Mouse (Mus musculus): ENCODE measurements at regions not wholly inside any gene's neighbourhood (a gene's known extent, or its start where the extent isn't known, plus 50 kb on each side); places are given as distances from the start of the nearest gene placed in this dataset.

DNA sequence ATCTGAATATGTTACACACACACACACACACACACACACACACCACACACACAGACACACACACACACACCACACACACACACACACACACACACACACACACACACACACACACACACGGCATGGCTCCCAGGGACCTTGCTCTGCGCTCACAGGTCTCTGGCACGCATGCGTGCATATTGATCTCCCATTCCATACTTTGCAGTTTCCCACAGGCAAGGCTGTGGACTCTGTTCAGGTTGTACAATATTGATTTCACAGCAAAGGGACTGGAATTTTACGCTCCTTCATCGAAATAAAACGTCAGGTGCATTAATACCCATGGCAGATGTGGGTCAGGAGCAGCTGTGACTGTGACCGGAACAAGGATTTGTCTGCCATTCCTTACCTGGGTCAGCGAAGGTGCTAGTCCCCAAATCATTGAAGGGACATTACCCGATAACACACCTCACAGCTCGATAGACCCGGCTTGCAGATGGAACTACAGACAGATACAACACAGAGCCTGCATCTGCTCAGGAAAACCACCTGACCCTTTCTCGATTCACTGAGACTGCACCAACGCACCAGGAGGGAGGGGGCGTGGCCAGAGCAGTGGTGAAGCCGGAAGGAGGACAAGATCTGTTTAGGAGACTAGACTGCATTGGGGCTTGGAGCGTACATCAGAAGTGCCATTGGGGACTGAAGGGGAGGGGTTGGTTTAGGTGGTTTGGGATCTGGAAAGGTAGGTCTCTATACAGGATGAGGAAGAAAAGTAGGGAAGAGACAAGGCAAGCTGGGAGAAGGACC lies 91.1 kb upstream of the Sulf2 start:
- H3K36me3 ChIP-seq (ENCODE audit: control insufficient read depth, insufficient read depth, low read length) = no peaks in the 10 kb centered on the region
- TF ChIP-seq CTCF (IDR thresholded peaks at IDR 0.05) (no peak), EP300 (IDR thresholded peaks at IDR 0.05; ENCODE audit: insufficient read depth, low read depth, low read length) (no peak), POLR2A (IDR thresholded peaks at IDR 0.05; ENCODE audit: insufficient read depth, low read depth, low read length) (no peak)
- H3K9ac ChIP-seq (ENCODE audit: low read depth, low read length) = no peak overlapping the region
- intact Hi-C loops (cut with DNase I) = no loop called here
- H3K27ac ChIP-seq = no peak overlapping the region
- H3K27me3 ChIP-seq (ENCODE audit: control insufficient read depth, insufficient read depth, low read length) = no peaks in the 10 kb centered on the region
- 84% methylated on average over 17 of the region's 17 CpGs for WGBS
- no peaks in the 10 kb centered on the region for H3K79me2 ChIP-seq (replicated peaks; ENCODE audit: control insufficient read depth, insufficient read depth, low read length)
- DNase-seq = no peak
- H3K4me1 ChIP-seq (ENCODE audit: control insufficient read depth, insufficient read depth, low read length) = peaks cover 6% of the 10 kb centered on the region
- H3K4me3 ChIP-seq = no peak overlapping the region

- H3K27me3 ChIP-seq (ENCODE audit: control insufficient read depth, insufficient read depth, low read length) = no peaks in the 10 kb centered on the region
- H3K4me3 ChIP-seq = no peak overlapping the region
- no peak overlapping the region for H3K9ac ChIP-seq (ENCODE audit: low read depth, low read length)
- intact Hi-C loops (cut with DNase I) = no loop called here
- 57% methylated on average over 8 of the region's 8 CpGs for WGBS
- TF ChIP-seq EP300 (IDR thresholded peaks at IDR 0.05; ENCODE audit: insufficient read depth, low read depth, low read length) = no peak
- TF ChIP-seq POLR2A (IDR thresholded peaks at IDR 0.05; ENCODE audit: insufficient read depth, low read depth, low read length) = no peak
- no peak for TF ChIP-seq CTCF (IDR thresholded peaks at IDR 0.05)
- H3K4me1 ChIP-seq (ENCODE audit: control insufficient read depth, insufficient read depth, low read length) = no peaks in the 10 kb centered on the region
- no peak overlapping the region for H3K27ac ChIP-seq
- no peak for DNase-seq
- H3K36me3 ChIP-seq (ENCODE audit: control insufficient read depth, insufficient read depth, low read length) = no peaks in the 10 kb centered on the region
- H3K79me2 ChIP-seq (replicated peaks; ENCODE audit: control insufficient read depth, insufficient read depth, low read length) = no peaks in the 10 kb centered on the region
Observed at GRCm38 (mm10) chr2:166245219-166245618, 89.8 kb upstream of the Sulf2 start.

- intact Hi-C loops (cut with DNase I) = no loop called here
- Histone ChIP-seq H3K27me3 (ENCODE audit: control insufficient read depth, insufficient read depth, low read length) (no peaks in the 10 kb centered on the region), H3K4me1 (ENCODE audit: control insufficient read depth, insufficient read depth, low read length) (no peaks in the 10 kb centered on the region), H3K27ac (no peak overlapping the region), H3K79me2 (replicated peaks; ENCODE audit: control insufficient read depth, insufficient read depth, low read length) (no peaks in the 10 kb centered on the region), H3K9ac (ENCODE audit: low read depth, low read length) (no peak overlapping the region), H3K36me3 (ENCODE audit: control insufficient read depth, insufficient read depth, low read length) (no peaks in the 10 kb centered on the region), H3K4me3 (no peak overlapping the region)
- WGBS = 72% methylated on average over 14 of the region's 14 CpGs
- no peak for TF ChIP-seq EP300 (IDR thresholded peaks at IDR 0.05; ENCODE audit: insufficient read depth, low read depth, low read length)
- TF ChIP-seq POLR2A (IDR thresholded peaks at IDR 0.05; ENCODE audit: insufficient read depth, low read depth, low read length) = no peak
- no peak for TF ChIP-seq CTCF (IDR thresholded peaks at IDR 0.05)
- DNase-seq = no peak
Observed at GRCm38 (mm10) chr2:166242786-166243521, 87.5 kb upstream of the Sulf2 start.

DNA sequence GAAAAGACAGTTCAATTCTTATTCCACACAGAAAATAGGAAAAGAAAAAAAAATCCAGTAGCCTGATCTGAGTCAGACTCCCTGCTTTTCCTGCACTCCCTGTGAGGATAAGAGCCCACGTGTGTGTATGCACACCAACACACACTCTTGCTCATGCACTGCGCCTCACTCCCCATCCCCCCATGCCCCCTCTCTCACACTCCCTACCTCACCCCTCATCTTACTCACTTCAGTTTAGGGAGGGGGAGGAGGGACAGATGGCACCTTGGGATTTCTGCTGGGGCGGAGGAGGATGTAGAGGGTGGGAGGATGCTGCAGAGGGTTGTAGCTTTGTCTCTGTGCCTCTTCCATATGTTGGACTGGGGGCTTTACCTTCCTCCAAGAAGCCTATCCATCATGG lies 85.8 kb upstream of the Sulf2 start:
- Histone ChIP-seq H3K9ac (ENCODE audit: low read depth, low read length) (no peak overlapping the region), H3K79me2 (replicated peaks; ENCODE audit: control insufficient read depth, insufficient read depth, low read length) (no peaks in the 10 kb centered on the region), H3K27me3 (ENCODE audit: control insufficient read depth, insufficient read depth, low read length) (no peaks in the 10 kb centered on the region), H3K4me3 (no peak overlapping the region), H3K4me1 (ENCODE audit: control insufficient read depth, insufficient read depth, low read length) (no peaks in the 10 kb centered on the region), H3K27ac (no peak overlapping the region), H3K36me3 (ENCODE audit: control insufficient read depth, insufficient read depth, low read length) (no peaks in the 10 kb centered on the region)
- intact Hi-C loops (cut with DNase I) = no loop called here
- no peak for DNase-seq
- TF ChIP-seq EP300 (IDR thresholded peaks at IDR 0.05; ENCODE audit: insufficient read depth, low read depth, low read length) = no peak
- TF ChIP-seq POLR2A (IDR thresholded peaks at IDR 0.05; ENCODE audit: insufficient read depth, low read depth, low read length) = no peak
- TF ChIP-seq CTCF (IDR thresholded peaks at IDR 0.05) = no peak
- 85% methylated on average over 3 of the region's 3 CpGs for WGBS

DNA sequence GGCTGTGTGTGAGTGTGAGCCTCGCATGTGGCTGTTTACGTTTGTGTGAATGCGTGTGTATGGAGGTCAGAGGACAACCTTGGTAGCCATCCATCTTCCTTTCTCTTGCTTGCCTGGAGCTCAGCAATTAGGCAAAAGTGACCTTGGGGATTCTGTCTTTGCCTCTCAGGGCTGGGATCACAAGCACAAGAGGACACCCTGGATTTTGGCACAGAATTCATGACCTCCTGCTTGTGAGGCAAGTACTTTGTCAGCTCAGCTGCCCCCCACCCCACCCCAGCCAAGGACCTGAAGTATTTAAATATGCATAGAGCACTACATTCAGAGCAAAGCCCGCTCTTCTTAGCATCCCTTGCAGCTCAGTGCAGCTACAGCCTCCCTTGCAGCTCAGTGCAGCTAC lies 84.6 kb upstream of the Sulf2 start:
- Histone ChIP-seq H3K4me3 (no peak overlapping the region), H3K79me2 (replicated peaks; ENCODE audit: control insufficient read depth, insufficient read depth, low read length) (no peaks in the 10 kb centered on the region), H3K9ac (ENCODE audit: low read depth, low read length) (no peak overlapping the region), H3K27me3 (ENCODE audit: control insufficient read depth, insufficient read depth, low read length) (no peaks in the 10 kb centered on the region), H3K27ac (no peak overlapping the region), H3K36me3 (ENCODE audit: control insufficient read depth, insufficient read depth, low read length) (no peaks in the 10 kb centered on the region), H3K4me1 (ENCODE audit: control insufficient read depth, insufficient read depth, low read length) (no peaks in the 10 kb centered on the region)
- DNase-seq = no peak
- TF ChIP-seq EP300 (IDR thresholded peaks at IDR 0.05; ENCODE audit: insufficient read depth, low read depth, low read length) (no peak), CTCF (IDR thresholded peaks at IDR 0.05) (no peak)
- intact Hi-C loops (cut with DNase I) = no loop called here
- whole genome bisulfite sequencing = 92% methylated on average over 4 of the region's 4 CpGs

All from heart, adult 2 months (tissue).